Mouse (Mus musculus): ENCODE data around the gene Fev. TPM values are rescaled to one million over a fixed set of nuclear protein-coding genes. Genes with fewer than 3 reads are reported as not detected.

Gene Fev
- 0.47 and 3.4 TPM in 2 replicates for polyA plus RNA-seq (2012; rRNA removed)

DNA sequence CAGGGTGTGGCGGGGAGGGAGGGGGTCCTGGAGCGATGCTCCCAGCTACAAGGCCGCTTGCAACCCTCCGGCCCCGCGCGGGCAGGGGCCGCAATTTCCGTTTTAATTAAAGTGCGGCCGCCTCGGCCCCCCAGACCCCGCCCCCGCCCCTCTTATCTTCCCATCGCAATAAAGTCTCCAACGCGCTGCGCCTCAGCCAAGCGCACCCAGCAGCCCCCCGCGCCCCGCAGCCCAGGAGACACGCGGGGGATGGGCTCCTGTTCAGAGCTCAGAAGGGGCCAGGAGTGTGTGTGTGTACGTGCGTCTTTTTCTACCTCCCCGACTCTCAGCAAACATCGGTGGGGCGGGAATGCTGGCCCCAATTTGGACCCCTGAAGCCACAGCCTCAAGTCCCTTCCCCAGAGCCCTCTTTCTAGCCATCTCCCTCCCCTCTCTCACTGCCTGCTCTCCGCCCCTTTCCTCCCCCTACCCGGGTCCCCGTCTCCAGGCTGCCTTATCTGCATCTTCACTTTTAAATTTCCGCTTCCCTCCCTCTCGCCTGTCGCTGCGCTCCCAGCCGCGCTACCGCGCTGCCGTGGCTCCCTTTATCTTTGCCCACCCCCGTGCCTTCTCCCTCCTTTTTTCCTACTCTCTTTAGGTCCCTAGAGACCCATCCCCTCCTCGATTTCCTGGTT, at the start of gene Fev:
Fev (minus strand) TSS at position 51 of the 674 bp plus-strand sequence.
- DNase-seq (ENCODE audit: low read depth): no peak
- no peak for TF ChIP-seq CTCF (IDR thresholded peaks at IDR 0.05; ENCODE audit: borderline replicate concordance, extremely low read depth, insufficient read depth, insufficient read length)
- TF ChIP-seq POLR2A (IDR thresholded peaks at IDR 0.05; ENCODE audit: borderline replicate concordance, extremely low read depth, insufficient read depth, insufficient read length, poor library complexity, severe bottlenecking): no peak

DNA sequence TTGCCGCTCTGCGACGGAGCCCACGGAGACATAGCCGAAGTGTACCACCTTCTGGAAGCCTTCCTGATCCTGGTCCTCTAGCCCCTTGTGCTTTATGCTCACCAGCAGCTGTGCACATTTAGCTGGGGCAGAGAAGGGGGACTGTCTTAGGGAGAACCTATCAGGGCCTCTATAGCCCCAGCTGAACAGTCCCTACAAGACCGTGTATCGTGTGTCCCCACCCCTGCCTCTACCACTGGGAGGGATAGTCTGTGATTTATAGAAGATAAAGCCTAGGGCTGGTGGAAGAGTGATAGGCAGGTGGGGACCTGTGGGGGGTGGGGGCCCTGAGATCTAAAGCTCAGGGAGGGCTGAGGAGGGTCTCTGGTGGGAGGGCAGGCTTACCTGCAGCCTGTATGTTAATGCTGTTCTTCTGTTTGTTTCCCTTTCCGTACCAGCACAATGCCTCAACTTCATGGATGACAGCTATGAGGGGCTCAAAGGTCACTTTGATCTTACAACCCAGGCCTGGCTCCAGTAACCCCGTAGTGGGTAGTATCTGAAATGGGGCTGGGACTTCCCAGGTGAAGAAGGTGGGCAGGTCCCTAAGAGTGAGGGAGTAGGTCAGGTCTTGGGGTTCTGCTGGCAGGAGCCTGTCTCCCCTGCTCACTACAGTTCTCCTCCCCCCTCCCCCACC, 42.5 kb upstream of the Fev start:
- no peak for TF ChIP-seq CTCF (IDR thresholded peaks at IDR 0.05; ENCODE audit: borderline replicate concordance, extremely low read depth, insufficient read depth, insufficient read length)
- TF ChIP-seq POLR2A (IDR thresholded peaks at IDR 0.05; ENCODE audit: borderline replicate concordance, extremely low read depth, insufficient read depth, insufficient read length, poor library complexity, severe bottlenecking): no peak
- DNase-seq (ENCODE audit: low read depth): no peak

DNA sequence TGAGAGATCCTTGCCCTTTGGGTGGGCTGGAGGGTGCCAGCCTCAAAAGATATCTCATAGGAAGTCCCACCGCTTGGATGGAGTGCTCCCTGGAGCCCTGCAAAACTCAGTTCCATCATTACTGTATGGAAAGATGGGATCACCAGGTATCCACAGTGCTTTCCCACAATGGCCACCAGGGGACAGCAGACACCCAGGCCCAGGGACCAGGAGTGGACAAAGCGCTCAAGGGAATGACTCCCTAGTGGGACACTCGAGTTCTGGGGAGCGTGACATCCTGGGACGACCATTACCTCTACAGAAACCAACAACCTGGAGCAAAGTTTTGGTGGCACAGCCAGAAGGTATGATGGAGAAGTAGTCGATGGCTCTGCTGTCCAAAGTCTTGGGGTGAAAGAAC, 41.5 kb upstream of the Fev start:
- TF ChIP-seq CTCF (IDR thresholded peaks at IDR 0.05; ENCODE audit: borderline replicate concordance, extremely low read depth, insufficient read depth, insufficient read length) (peak; percentile 85), POLR2A (IDR thresholded peaks at IDR 0.05; ENCODE audit: borderline replicate concordance, extremely low read depth, insufficient read depth, insufficient read length, poor library complexity, severe bottlenecking) (no peak)

DNA sequence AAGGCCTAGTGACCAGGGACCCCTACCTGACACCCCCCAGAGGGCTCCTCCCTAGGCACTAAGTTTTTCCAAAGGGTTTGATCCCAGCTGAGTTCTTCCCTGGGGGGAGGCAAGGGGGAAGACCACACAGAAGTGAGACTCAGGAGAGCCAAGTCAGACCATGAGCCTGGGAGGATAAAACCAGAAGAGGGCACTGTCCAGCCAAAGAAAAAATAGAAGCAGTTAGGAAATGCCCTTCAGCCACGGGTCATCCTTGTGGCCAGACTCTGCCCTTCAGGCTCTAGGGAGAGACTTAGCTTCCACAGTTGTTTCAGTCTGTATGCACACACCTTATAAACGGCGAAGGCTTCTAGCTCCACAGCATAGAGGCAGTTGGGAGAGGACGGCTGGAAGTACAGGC, 39.2 kb upstream of the Fev start:
- DNase-seq (ENCODE audit: low read depth): no peak
- no peak for TF ChIP-seq POLR2A (IDR thresholded peaks at IDR 0.05; ENCODE audit: borderline replicate concordance, extremely low read depth, insufficient read depth, insufficient read length, poor library complexity, severe bottlenecking)

More for the DNA sequence above, 41.5 kb upstream of the Fev start:
- DNase-seq (ENCODE audit: low read depth): peak; percentile 35

DNA sequence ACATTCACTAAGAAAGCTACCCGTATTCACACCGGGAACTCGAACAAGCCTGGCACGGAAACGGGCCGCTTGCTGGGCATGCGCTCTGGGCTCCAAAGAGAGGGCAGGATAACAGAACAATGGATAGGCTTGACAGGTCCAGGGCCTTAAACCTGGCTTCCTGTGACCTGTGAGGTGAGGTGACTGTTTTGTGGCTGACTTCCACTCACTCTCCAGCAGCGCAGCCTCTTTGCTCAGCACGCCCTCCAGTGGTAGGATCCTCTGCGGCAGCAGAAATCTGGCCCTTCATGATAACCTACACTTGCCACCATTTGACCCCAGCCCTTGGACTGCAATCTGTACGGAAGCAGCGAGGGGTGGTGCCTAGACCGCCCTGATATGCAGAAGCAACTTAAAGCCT, 30.5 kb upstream of the Fev start:
- TF ChIP-seq CTCF (IDR thresholded peaks at IDR 0.05; ENCODE audit: borderline replicate concordance, extremely low read depth, insufficient read depth, insufficient read length) (peak; percentile 43; the same call in 1 of the 2 replicates), POLR2A (IDR thresholded peaks at IDR 0.05; ENCODE audit: borderline replicate concordance, extremely low read depth, insufficient read depth, insufficient read length, poor library complexity, severe bottlenecking) (no peak)
- peak; percentile 35 for DNase-seq (ENCODE audit: low read depth)

DNA sequence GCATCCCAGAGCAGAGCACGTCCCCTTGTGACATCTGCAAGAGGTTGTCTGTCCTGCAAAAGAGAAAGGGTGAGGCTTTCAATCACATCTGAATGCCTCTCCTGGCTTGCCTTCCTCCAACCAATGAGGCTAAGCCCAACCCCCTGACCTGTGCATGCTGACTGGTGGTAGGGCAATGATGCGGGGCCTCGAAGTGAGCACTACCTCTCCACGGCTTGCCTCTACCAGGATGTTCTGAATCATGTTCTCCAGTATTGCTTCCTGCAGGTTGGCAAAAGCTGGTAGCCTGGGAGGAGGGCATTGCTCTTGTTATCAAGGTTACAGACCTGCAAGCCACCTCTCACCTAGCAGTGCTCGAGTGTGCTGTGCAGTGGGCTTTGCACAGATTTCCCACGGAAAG, 17.0 kb upstream of the Fev start:
- TF ChIP-seq POLR2A (IDR thresholded peaks at IDR 0.05; ENCODE audit: borderline replicate concordance, extremely low read depth, insufficient read depth, insufficient read length, poor library complexity, severe bottlenecking) (no peak), CTCF (IDR thresholded peaks at IDR 0.05; ENCODE audit: borderline replicate concordance, extremely low read depth, insufficient read depth, insufficient read length) (no peak)

DNA sequence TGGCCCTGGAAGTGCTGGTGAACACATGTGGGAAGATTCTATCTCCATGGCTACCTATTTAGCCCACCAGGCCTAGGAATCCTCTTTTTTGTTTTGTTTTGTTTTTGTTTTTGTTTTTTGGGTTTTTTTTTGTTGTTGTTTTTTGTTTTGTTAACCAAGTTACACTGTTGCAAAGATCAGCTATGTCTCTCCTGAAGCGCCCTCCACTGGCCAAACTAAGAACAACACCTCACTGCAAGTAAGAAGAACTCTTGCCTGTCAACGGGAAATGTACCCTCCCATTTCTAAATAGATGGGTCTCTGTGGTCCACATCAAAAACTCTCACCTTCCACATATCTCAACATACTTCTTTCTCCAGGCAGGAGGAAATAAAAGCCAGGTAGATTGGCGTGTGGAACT, 16.5 kb upstream of the Fev start:
- TF ChIP-seq POLR2A (IDR thresholded peaks at IDR 0.05; ENCODE audit: borderline replicate concordance, extremely low read depth, insufficient read depth, insufficient read length, poor library complexity, severe bottlenecking): no peak
- TF ChIP-seq CTCF (IDR thresholded peaks at IDR 0.05; ENCODE audit: borderline replicate concordance, extremely low read depth, insufficient read depth, insufficient read length): peak; percentile 57; the same call in 1 of the 2 replicates
- peak; percentile 72 for DNase-seq (ENCODE audit: low read depth)

More for the DNA sequence above, 17.0 kb upstream of the Fev start:
- no peak for DNase-seq (ENCODE audit: low read depth)

DNA sequence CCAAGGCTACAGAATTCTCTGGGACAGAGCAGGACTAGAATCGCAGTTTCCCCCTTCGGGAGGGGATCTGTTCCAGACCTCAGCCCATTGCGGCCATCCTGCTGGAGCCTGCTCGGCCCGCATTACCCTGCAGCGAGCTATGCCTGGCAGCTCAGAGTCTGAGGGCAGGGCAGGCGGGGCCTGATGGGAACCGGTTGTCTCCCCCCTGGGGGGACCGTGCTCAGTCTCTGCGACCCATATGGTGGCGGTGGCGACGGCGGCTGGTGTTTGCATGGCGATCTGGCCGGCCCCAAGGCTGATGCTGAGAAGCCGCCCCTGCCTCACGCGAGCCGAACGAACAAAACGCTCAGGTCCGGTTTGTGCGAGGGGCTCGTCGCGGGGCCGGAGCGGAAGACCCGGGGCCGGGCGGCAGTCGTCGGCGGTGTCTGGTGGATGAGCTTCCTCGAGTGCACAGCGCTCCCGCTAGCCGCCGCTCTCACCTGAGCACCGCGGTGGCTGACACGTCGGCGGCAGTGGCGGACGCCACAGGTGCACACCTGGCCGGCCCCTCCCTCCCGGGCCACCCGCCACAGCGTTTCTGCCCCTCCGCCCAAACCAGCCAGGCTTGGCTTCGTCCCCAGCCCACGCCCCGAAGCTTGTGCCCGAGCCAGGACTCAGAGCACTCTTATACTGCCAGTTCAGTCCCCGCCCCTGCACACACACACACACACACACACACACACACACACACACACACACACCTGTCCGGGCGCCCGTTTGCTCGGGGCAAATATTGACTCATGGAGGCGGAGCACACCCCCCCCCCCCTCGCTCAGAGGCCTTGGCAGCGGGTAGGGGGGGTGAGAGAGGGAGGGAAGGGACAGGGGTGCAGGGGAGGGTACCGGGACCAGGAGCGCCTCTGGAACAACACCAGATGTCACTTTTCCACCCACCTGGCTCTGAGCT, 15.4 kb upstream of the Fev start:
- no peak for TF ChIP-seq CTCF (IDR thresholded peaks at IDR 0.05; ENCODE audit: borderline replicate concordance, extremely low read depth, insufficient read depth, insufficient read length)
- no peak for TF ChIP-seq POLR2A (IDR thresholded peaks at IDR 0.05; ENCODE audit: borderline replicate concordance, extremely low read depth, insufficient read depth, insufficient read length, poor library complexity, severe bottlenecking)
- peak; percentile 39 for DNase-seq (ENCODE audit: low read depth)

DNA sequence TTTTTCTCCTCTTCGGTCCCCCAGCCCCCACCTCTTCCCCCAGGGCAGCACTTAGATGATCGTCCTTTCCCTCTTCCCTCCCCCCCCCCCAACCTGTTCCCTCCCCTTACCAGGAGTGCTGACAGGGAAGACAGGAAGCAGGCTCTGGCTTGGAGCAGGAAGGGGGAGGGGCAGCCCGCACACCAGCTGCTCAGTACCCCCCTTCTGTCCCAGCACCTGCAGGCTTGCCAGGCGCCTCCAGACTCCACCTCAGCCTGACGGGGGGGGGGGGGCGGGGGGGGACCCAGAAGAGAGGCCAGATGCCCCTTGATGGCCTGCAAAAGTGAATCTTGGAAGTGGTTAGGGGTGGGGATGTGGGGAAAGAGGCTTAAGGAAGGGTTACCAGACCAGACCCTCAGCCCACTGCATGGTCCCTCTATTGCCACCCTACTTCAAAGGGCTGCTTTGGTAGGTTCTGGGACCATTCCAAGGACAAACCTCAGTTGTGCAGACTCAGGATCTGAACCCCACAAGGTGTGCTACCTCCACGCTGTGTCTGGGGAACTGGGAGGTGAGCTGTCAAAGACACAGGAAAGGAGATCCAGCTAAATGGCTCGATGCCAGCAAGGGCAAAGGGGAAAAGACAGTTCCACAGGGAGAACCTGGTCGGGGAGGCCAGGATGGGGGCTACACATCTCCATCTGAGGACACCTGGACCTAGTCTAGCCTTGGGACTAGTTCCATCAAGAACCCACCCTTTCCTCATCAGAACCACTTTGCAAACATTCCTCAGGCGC, 13.6 kb upstream of the Fev start:
- TF ChIP-seq CTCF (IDR thresholded peaks at IDR 0.05; ENCODE audit: borderline replicate concordance, extremely low read depth, insufficient read depth, insufficient read length) (no peak), POLR2A (IDR thresholded peaks at IDR 0.05; ENCODE audit: borderline replicate concordance, extremely low read depth, insufficient read depth, insufficient read length, poor library complexity, severe bottlenecking) (no peak)
- peak; percentile 64 for DNase-seq (ENCODE audit: low read depth)

DNA sequence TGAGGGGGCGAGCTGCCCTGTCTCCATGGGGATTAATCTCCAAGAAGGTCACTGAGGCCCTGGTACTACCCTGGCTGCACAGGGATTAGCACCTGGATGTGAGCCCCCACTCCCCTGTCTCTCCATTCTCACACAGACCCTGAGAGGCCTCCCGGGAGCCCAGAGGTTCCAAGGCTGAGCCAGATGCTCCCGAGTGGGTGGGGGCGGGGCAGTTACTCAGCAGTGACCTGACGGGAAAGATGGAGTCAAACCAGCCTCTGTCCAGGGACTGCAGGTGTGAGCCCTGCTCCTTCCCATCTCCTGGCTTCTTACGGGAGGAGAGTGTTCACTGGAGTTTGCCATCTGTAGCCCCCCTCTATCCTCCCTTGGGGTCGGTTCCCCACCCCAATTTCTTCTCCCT, 12.8 kb upstream of the Fev start:
- no peak for DNase-seq (ENCODE audit: low read depth)
- TF ChIP-seq POLR2A (IDR thresholded peaks at IDR 0.05; ENCODE audit: borderline replicate concordance, extremely low read depth, insufficient read depth, insufficient read length, poor library complexity, severe bottlenecking) (no peak), CTCF (IDR thresholded peaks at IDR 0.05; ENCODE audit: borderline replicate concordance, extremely low read depth, insufficient read depth, insufficient read length) (no peak)
